Mouse (Mus musculus) midbrain, embryonic 10.5 days (tissue): Measurements from ENCODE around the gene Izumo1. TPM values are rescaled to one million over a fixed set of nuclear protein-coding genes. Genes with fewer than 3 reads are reported as not detected.
"Not testable (repeated sequence)": the region's sequence is repeated elsewhere in the genome, so short reads cannot be mapped to it uniquely, and the experiment has no call there.

Experiments
- DNase-seq: peaks from one replicate; pipeline ENCODE4 v3.0.0-alpha.2; 2017; ENCODE audit warnings: low spot score
- H3K27ac ChIP-seq: fragments of 300-500 bp; sonication (generic); replicated peaks from 2 replicates; pipeline ENCODE4 v1.5.1; 2016; ENCODE audit warnings: mild to moderate bottlenecking
- H3K27me3 ChIP-seq: fragments of 300-500 bp; sonication (generic); 2 replicates; pipeline ENCODE4 v1.6.1; 2016; ENCODE audit warnings: low read depth, mild to moderate bottlenecking; ENCODE audit not compliant: poor library complexity, severe bottlenecking
- H3K36me3 ChIP-seq: fragments of 300-500 bp; sonication (generic); 2 replicates; pipeline ENCODE4 v1.6.1; 2016; ENCODE audit warnings: mild to moderate bottlenecking, moderate library complexity
- H3K4me1 ChIP-seq: fragments of 300-500 bp; sonication (generic); 2 replicates; pipeline ENCODE4 v1.6.1; 2016
- H3K4me3 ChIP-seq: fragments of 300-500 bp; sonication (generic); 2 replicates; pipeline ENCODE4 v1.5.1; 2016; ENCODE audit warnings: mild to moderate bottlenecking, moderate library complexity
- H3K9me3 ChIP-seq: fragments of 300-500 bp; sonication (generic); replicated peaks from 2 replicates; pipeline ENCODE4 v1.6.1; 2016; ENCODE audit warnings: mild to moderate bottlenecking
- WGBS: fragments of 180-500 bp; shearing (Covaris S2); methylation state at CpG from one replicate; pipeline ENCODE4 v1.1.7; 2016; 5-methylcytosine and 5-hydroxymethylcytosine counted together
- polyA plus RNA-seq: library from polyadenylated mRNA; unstranded; fragments of >200 nt; fragmentation: Nextera tagmentation; extraction: Ambion mirVana; gene quantifications from 2 replicates; pipeline ENCODE4 v1.2.1, GENCODE M21; 2016

Izumo1 gene
- polyA plus RNA-seq, 1 experiment from 2014 or later = 0.16 TPM

DNA sequence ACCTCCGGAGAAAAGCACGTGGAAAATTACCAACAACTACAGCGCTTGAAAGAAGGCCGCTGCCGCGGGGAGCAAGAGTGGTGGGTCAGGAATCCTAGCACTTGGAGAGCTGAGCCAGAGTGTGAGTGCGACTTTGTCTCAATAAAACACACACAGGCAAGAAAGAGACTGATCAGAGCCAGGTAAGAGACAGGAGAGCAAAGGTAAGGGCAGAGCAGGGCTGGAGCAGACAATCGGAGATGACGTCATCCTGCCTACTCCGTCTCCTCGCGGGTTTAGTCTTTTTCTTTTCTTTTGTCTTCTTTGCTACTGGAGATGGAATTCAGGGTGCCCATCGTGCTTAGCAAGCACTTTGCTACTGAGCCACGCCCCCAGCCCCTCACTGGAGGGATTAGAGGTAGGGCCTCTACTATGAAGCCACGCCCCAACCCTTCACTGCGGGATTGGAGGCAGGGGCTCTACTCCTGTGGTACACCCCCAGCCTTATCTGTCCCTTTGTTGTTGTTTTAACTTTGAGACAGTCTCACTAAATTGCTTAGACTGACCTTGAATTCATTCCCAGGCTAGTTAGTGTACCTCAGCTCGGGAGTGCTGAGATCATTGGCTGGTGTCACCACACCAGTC, 32.9 kb downstream of the Izumo1 start:
- H3K27ac ChIP-seq = peak overlapping the region; percentile 68

DNA sequence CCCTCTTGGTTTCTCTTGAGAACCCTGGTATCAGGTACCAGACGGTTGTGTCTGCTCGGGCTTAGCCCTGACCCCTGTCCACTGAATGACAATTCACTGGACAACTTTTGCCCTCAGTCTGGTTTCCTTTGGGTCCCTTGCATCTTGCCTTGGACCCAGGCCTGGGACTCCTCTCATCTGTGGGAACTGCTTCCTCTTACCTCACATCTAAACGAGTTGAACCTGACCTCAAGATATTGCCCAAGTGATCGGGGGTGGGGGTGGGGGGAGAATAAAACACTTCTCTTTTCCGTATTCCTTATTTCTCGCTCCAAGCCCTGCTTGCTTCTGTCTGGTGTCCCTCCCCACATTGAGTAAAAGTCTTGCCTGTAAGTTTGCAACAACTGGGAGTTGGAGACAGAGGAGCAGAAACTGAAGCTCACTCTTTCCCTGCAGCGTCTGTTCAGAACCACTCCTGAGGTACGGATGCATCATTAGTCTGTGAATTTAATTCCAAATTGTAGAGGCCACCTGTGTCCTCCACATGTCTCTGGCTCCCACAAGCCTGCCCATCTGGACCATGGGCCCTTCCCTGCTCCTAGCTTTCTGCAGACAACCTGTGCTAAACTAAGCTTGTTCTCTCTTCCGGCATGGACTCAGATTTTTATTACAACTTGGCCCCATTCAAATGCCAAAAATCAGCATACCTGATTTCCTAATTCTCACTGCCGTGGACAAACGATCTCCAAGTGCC, 39.3 kb downstream of the Izumo1 start:
- no peaks in the 10 kb centered on the region for H3K27me3 ChIP-seq
- no peak for DNase-seq
- H3K4me1 ChIP-seq = peaks cover 16% of the 10 kb centered on the region
- H3K27ac ChIP-seq = no peak overlapping the region
- no peak overlapping the region for H3K4me3 ChIP-seq
- WGBS = 89% methylated on average over 11 of the region's 11 CpGs
- peaks cover 7% of the 10 kb centered on the region; the same call in 1 of the 2 replicates for H3K9me3 ChIP-seq
- H3K36me3 ChIP-seq = no peaks in the 10 kb centered on the region

More for the DNA sequence above, 32.9 kb downstream of the Izumo1 start:
- DNase-seq = no peak
- peak overlapping the region; percentile 35 for H3K4me3 ChIP-seq
- no peaks in the 10 kb centered on the region for H3K27me3 ChIP-seq
- H3K9me3 ChIP-seq = peaks cover 7% of the 10 kb centered on the region; the same call in 1 of the 2 replicates
- H3K4me1 ChIP-seq = peaks cover 8% of the 10 kb centered on the region
- 28% methylated on average over 17 of the region's 17 CpGs for WGBS
- no peaks in the 10 kb centered on the region for H3K36me3 ChIP-seq

GRCm38 (mm10) chr7:45661702-45662101, 40.1 kb downstream of the Izumo1 start:
- not testable (repeated sequence) for H3K36me3 ChIP-seq, H3K9me3 ChIP-seq, H3K4me3 ChIP-seq, DNase-seq, H3K27me3 ChIP-seq, H3K27ac ChIP-seq
- peaks cover 16% of the 10 kb centered on the region for H3K4me1 ChIP-seq
- WGBS = 90% methylated on average over 6 of the region's 6 CpGs

DNA sequence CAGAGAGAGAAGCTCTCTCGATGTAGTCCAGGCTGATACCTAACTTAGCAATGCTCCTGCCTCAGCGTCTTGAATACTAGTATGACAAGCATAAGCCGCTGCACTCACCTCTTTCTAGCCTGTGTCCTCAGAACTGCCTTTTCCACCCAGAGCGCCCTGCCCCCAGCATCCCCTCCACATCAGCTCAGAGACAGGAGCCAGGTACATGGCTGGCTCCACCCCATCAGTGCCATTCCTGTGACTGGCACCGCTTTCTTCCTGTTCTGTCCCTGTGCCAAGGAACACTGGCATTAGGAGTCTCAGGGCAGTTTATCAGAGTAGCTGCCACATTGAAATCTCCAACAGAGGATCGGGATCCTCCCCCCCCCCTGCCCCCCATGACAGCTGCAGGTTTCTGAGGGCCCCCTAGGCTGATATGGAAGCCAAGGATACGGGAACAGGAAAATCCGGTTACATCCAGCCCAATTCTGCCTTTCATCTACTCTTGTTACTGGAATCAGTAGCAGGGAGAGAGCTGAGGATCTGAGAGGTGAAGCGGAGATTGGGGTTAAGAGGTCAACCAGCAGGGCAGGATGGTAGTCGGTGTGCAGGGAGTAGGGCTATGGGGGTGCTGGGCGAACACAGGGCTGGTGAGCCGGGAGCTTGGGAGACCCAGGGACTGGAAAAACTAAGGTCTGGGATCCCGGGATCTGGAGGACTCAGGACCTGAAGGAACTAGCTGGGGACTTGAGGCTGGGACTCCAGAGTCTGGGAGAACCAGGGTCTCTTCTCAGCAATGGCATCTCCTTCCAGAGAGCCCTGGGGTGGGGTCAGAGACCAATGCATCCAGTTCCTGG, 43.9 kb downstream of the Izumo1 start:
- 67% methylated on average over 13 of the region's 13 CpGs for whole genome bisulfite sequencing
- H3K9me3 ChIP-seq = no peaks in the 10 kb centered on the region
- H3K4me1 ChIP-seq = peaks cover 16% of the 10 kb centered on the region
- no peak overlapping the region; the same call in 1 of the 2 replicates for H3K4me3 ChIP-seq
- no peak overlapping the region for H3K27ac ChIP-seq
- no peaks in the 10 kb centered on the region for H3K36me3 ChIP-seq
- DNase-seq = no peak
- no peaks in the 10 kb centered on the region for H3K27me3 ChIP-seq

GRCm38 (mm10) chr7:45666161-45666560, 44.5 kb downstream of the Izumo1 start, which contains the start of gene Fut2:
Fut2 (minus strand) TSS chr7:45666394.
- 85% methylated on average over 7 of the region's 7 CpGs for WGBS
- Histone ChIP-seq H3K27ac (no peak within 1 kb of the TSS), H3K9me3 (no peaks in the 10 kb centered on the region), H3K27me3 (no peaks in the 10 kb centered on the region), H3K4me1 (peaks cover 16% of the 10 kb centered on the region), H3K4me3 (no peak within 1 kb of the TSS; the same call in 1 of the 2 replicates), H3K36me3 (no peaks in the 10 kb centered on the region)
- no peak for DNase-seq

DNA sequence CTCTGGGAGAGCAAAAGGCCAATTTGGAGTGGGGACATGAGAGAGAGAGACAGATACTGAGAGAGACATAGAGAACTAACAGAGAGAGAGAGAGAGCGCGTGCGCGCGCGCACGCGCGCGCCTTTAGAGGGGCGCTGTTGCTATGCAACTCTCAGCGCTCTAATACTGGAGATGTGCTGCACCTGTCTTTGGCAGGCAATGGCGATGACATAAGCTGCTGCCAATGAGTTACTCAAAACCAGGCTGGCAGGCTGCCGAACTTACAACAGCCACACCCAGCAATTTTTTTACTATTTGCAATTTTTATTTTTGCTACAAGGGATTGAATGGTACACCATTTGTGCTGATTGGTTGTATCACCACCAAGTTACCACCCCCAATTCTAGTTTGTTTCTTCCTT, 46.1 kb downstream of the Izumo1 start:
- no peaks in the 10 kb centered on the region for H3K36me3 ChIP-seq
- no peaks in the 10 kb centered on the region for H3K27me3 ChIP-seq
- H3K27ac ChIP-seq = no peak overlapping the region
- H3K4me3 ChIP-seq = no peak overlapping the region
- WGBS = 79% methylated on average over 14 of the region's 14 CpGs
- no peak for DNase-seq
- no peaks in the 10 kb centered on the region for H3K9me3 ChIP-seq
- peaks cover 16% of the 10 kb centered on the region for H3K4me1 ChIP-seq

DNA sequence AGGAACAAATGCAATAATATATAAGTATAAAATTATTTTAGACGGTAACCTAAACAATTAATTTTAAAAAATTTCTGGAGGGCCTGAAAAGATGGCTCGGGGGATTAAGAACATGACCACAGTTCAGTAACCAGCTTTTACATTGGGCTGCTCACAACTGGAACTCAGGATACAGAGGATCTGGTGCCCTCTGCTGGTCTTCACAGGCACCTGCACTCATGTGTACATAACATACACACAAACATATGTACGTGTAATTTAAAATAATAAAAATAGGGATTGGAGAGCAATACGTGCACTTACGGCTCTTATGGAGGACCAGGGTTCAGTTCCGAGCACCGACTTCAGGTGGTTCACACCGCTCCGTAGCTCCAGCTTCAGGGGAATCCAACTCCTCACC, 47.3 kb downstream of the Izumo1 start:
- DNase-seq = no peak
- 94% methylated on average over 9 of the region's 9 CpGs for WGBS
- Histone ChIP-seq H3K27me3 (no peaks in the 10 kb centered on the region), H3K36me3 (no peaks in the 10 kb centered on the region), H3K27ac (no peak overlapping the region), H3K4me3 (no peak overlapping the region), H3K4me1 (peaks cover 16% of the 10 kb centered on the region), H3K9me3 (no peaks in the 10 kb centered on the region)

GRCm38 (mm10) chr7:45677627-45678295, 56.1 kb downstream of the Izumo1 start:
- Histone ChIP-seq H3K4me1 (peaks cover 27% of the 10 kb centered on the region), H3K4me3 (no peak overlapping the region), H3K9me3 (no peaks in the 10 kb centered on the region), H3K27me3 (no peaks in the 10 kb centered on the region; the same call in 1 of the 2 replicates), H3K36me3 (no peaks in the 10 kb centered on the region), H3K27ac (peak overlapping the region; percentile 7; the same call in 1 of the 2 replicates)
- no peak for DNase-seq
- 79% methylated on average over 7 of the region's 7 CpGs for WGBS

Other genes with a start within 250 kb of the Izumo1 start
- gene Snrnp70, start 226.1 kb upstream of the Izumo1 start, polyA plus RNA-seq = 254 and 268 TPM in 2 replicates
- gene Kcna7, start 216.2 kb upstream of the Izumo1 start, polyA plus RNA-seq = not detected in 2 replicates
- 0.51 and 0.61 TPM in 2 replicates for gene Ntf5, start 208.1 kb upstream of the Izumo1 start, polyA plus RNA-seq
- not detected in 2 replicates for gene Lhb, start 201.0 kb upstream of the Izumo1 start, polyA plus RNA-seq
- gene Gys1, start 187.0 kb upstream of the Izumo1 start, polyA plus RNA-seq = 41.7 and 41.9 TPM in 2 replicates
- 202 and 222 TPM in 2 replicates for gene Ruvbl2, start 183.7 kb upstream of the Izumo1 start, polyA plus RNA-seq
- gene Ftl1, start 161.9 kb upstream of the Izumo1 start, polyA plus RNA-seq = 5,695 and 6,139 TPM in 2 replicates
- 240 and 265 TPM in 2 replicates for gene Bax, start 154.9 kb upstream of the Izumo1 start, polyA plus RNA-seq
- gene Tulp2, start 139.9 kb upstream of the Izumo1 start, polyA plus RNA-seq = 0.15 and 0.21 TPM in 2 replicates
- 0.34 TPM in 1 of 2 replicates, not detected in the other for gene Gm45808, start 135.0 kb upstream of the Izumo1 start, polyA plus RNA-seq
- 6.0 and 6.8 TPM in 2 replicates for gene Dhdh, start 133.0 kb upstream of the Izumo1 start, polyA plus RNA-seq
- 105 and 112 TPM in 2 replicates for gene Nucb1, start 111.4 kb upstream of the Izumo1 start, polyA plus RNA-seq
- 15.0 and 18.6 TPM in 2 replicates for gene Ppp1r15a, start 95.5 kb upstream of the Izumo1 start, polyA plus RNA-seq
- gene Plekha4, start 95.5 kb upstream of the Izumo1 start, polyA plus RNA-seq = 0.78 and 1.1 TPM in 2 replicates
- gene Hsd17b14, start 66.9 kb upstream of the Izumo1 start, polyA plus RNA-seq = 0.43 and 0.55 TPM in 2 replicates
- gene Bcat2, start 51.7 kb upstream of the Izumo1 start, polyA plus RNA-seq = 32.2 and 38.2 TPM in 2 replicates
- not detected in 2 replicates for gene Fgf21, start 6.3 kb upstream of the Izumo1 start, polyA plus RNA-seq
- gene Fut1, start 4.5 kb upstream of the Izumo1 start, polyA plus RNA-seq = not detected in 2 replicates
- gene Rasip1, start 5.7 kb downstream of the Izumo1 start, polyA plus RNA-seq = 4.8 and 5.5 TPM in 2 replicates
- gene Mamstr, start 18.2 kb downstream of the Izumo1 start, polyA plus RNA-seq = 2.1 and 3.3 TPM in 2 replicates
- 0.05 TPM in 1 of 2 replicates, not detected in the other for gene Fut2, start 44.6 kb downstream of the Izumo1 start, polyA plus RNA-seq
- gene Ntn5, start 62.2 kb downstream of the Izumo1 start, polyA plus RNA-seq = 0.46 and 0.48 TPM in 2 replicates
- 0.32 and 0.34 TPM in 2 replicates for gene Sec1, start 72.6 kb downstream of the Izumo1 start, polyA plus RNA-seq
- gene Car11, start 78.0 kb downstream of the Izumo1 start, polyA plus RNA-seq = 4.6 and 4.9 TPM in 2 replicates
- 2.1 and 2.9 TPM in 2 replicates for gene Dbp, start 83.3 kb downstream of the Izumo1 start, polyA plus RNA-seq
- gene Rpl18, start 93.6 kb downstream of the Izumo1 start, polyA plus RNA-seq = 965 and 1,116 TPM in 2 replicates
- 32.3 and 32.8 TPM in 2 replicates for gene Sphk2, start 96.2 kb downstream of the Izumo1 start, polyA plus RNA-seq
- 1.7 and 2.0 TPM in 2 replicates for gene Fam83e, start 99.4 kb downstream of the Izumo1 start, polyA plus RNA-seq
- not detected in 2 replicates for gene Spaca4, start 104.0 kb downstream of the Izumo1 start, polyA plus RNA-seq
- 2.3 and 3.3 TPM in 2 replicates for gene Lmtk3, start 161.9 kb downstream of the Izumo1 start, polyA plus RNA-seq
- gene Sult2b1, start 162.9 kb downstream of the Izumo1 start, polyA plus RNA-seq = 1.1 and 1.5 TPM in 2 replicates
- 153 and 183 TPM in 2 replicates for gene Cyth2, start 192.8 kb downstream of the Izumo1 start, polyA plus RNA-seq
- gene Kcnj14, start 203.0 kb downstream of the Izumo1 start, polyA plus RNA-seq = 0.65 and 0.72 TPM in 2 replicates
- 95.8 and 119 TPM in 2 replicates for gene Grwd1, start 209.1 kb downstream of the Izumo1 start, polyA plus RNA-seq